Mouse (Mus musculus) adrenal gland, postnatal 4 days (tissue): Measurements from ENCODE around the gene Tesk1. TPM values are rescaled to one million over a fixed set of nuclear protein-coding genes. Genes with fewer than 3 reads are reported as not detected.

Experiments
- DNase-seq, 2 experiments: peaks; one replicate each; pipeline ENCODE4 v3.0.0; 2021 to 2022; ENCODE audit warnings: low spot score in 2 of 2, mixed read lengths in 2 of 2
- total RNA-seq, 2 experiments: library from RNA; stranded (reverse); gene quantifications; 2 replicates each; pipeline ENCODE4 v1.2.3; 2021

Gene Tesk1
- total RNA-seq, 2 experiments from 2014 or later, result 57.3 to 60.5 TPM

- no peak for DNase-seq
These were observed 23.3 kb upstream of the Tesk1 start for GRCm38 (mm10) chr4:43418450-43418849.

- no peak for DNase-seq
These were observed 22.6 kb upstream of the Tesk1 start for GRCm38 (mm10) chr4:43418973-43419656.

GRCm38 (mm10) chr4:43419801-43420281 lies 21.9 kb upstream of the Tesk1 start:
- DNase-seq, result no peak

GRCm38 (mm10) chr4:43420305-43420704 lies 21.4 kb upstream of the Tesk1 start:
- peak in 1 of 2 experiments; percentile 57 for DNase-seq

GRCm38 (mm10) chr4:43421632-43422240 lies 20.0 kb upstream of the Tesk1 start:
- DNase-seq, result no peak

- DNase-seq, result no peak
These were observed 18.3 kb upstream of the Tesk1 start for GRCm38 (mm10) chr4:43423267-43423934.

- DNase-seq, result no peak
These were observed 17.7 kb upstream of the Tesk1 start for GRCm38 (mm10) chr4:43424072-43424471.

GRCm38 (mm10) chr4:43425197-43425596 lies 16.5 kb upstream of the Tesk1 start:
- DNase-seq, result no peak

- DNase-seq, result no peak
These were observed 15.9 kb upstream of the Tesk1 start for GRCm38 (mm10) chr4:43425648-43426380.

- DNase-seq, result no peak
These were observed 15.3 kb upstream of the Tesk1 start for GRCm38 (mm10) chr4:43426487-43426886.

- no peak for DNase-seq
These were observed 14.1 kb upstream of the Tesk1 start for GRCm38 (mm10) chr4:43427501-43428179.

- DNase-seq, result no peak
These were observed 13.4 kb upstream of the Tesk1 start for GRCm38 (mm10) chr4:43428180-43428861.

- DNase-seq, result no peak
These were observed 12.8 kb upstream of the Tesk1 start, which contains the start of gene Fam166b for GRCm38 (mm10) chr4:43428946-43429345. TSS of gene Fam166b (minus strand) at chr4:43429134.

GRCm38 (mm10) chr4:43431690-43432089 lies 10.0 kb upstream of the Tesk1 start:
- peak; percentile 60 to 69 for DNase-seq

GRCm38 (mm10) chr4:43432832-43433231 lies 8.9 kb upstream of the Tesk1 start:
- no peak for DNase-seq

- peak; percentile 97 to 99 for DNase-seq
These were observed 305 bp downstream of the Tesk1 start for GRCm38 (mm10) chr4:43442044-43442443.

GRCm38 (mm10) chr4:43442456-43443361 lies 970 bp downstream of the Tesk1 start:
- DNase-seq, result no peak

GRCm38 (mm10) chr4:43443511-43443910 lies 1.8 kb downstream of the Tesk1 start:
- DNase-seq, result no peak

- DNase-seq, result no peak
These were observed 5.5 kb downstream of the Tesk1 start for GRCm38 (mm10) chr4:43447251-43447650.
